Mouse (Mus musculus) embryonic facial prominence, embryonic 13.5 days (tissue): Measurements from ENCODE around the gene Olfr313. TPM values are rescaled to one million over a fixed set of nuclear protein-coding genes. Genes with fewer than 3 reads are reported as not detected.
A peak's percentile ranks its signal among the peaks of the same experiment; 100 is the strongest.
"Not testable (repeated sequence)": the region's sequence is repeated elsewhere in the genome, so short reads cannot be mapped to it uniquely, and the experiment has no call there.

Experiments used
- ATAC-seq: fragments of 200-750 bp; cut with Nextera tagmentation; 2 replicates; pipeline ENCODE4 v1.8.0; 2017; ENCODE audit warnings: low read depth; ENCODE audit not compliant: insufficient number of reproducible peaks, insufficient read depth, low FRiP score, low TSS enrichment
- H3K27ac ChIP-seq: fragments of 300-500 bp; sonication (generic); 2 replicates; pipeline ENCODE4 v1.5.1; 2015; ENCODE audit warnings: moderate library complexity, mild to moderate bottlenecking, inconsistent platforms
- H3K27me3 ChIP-seq: fragments of 300-500 bp; sonication (generic); 2 replicates; pipeline ENCODE4 v1.6.1; 2015; ENCODE audit warnings: mild to moderate bottlenecking, inconsistent platforms
- H3K36me3 ChIP-seq: fragments of 300-500 bp; sonication (generic); 2 replicates; pipeline ENCODE4 v1.6.1; 2015; ENCODE audit warnings: mild to moderate bottlenecking, inconsistent platforms
- H3K4me1 ChIP-seq: fragments of 300-500 bp; sonication (generic); 2 replicates; pipeline ENCODE4 v1.6.1; 2015; ENCODE audit warnings: inconsistent platforms
- H3K4me2 ChIP-seq: fragments of 300-500 bp; sonication (generic); 2 replicates; pipeline ENCODE4 v1.6.1; 2015; ENCODE audit warnings: moderate library complexity, mild to moderate bottlenecking, inconsistent platforms
- H3K4me3 ChIP-seq: fragments of 300-500 bp; sonication (generic); 2 replicates; pipeline ENCODE4 v1.5.1; 2015; ENCODE audit warnings: mild to moderate bottlenecking, inconsistent platforms
- H3K9ac ChIP-seq: fragments of 300-500 bp; sonication (generic); 2 replicates; pipeline ENCODE4 v1.6.1; 2015; ENCODE audit warnings: mild to moderate bottlenecking, inconsistent platforms
- H3K9me3 ChIP-seq: fragments of 300-500 bp; sonication (generic); 2 replicates; pipeline ENCODE4 v1.6.1; 2016; ENCODE audit warnings: inconsistent platforms
- whole genome bisulfite sequencing: fragments of 180-500 bp; shearing (Covaris S2); methylation state at CpG from one replicate; pipeline ENCODE4 v1.1.7; 2015; ENCODE audit warnings: mixed read lengths; 5-methylcytosine and 5-hydroxymethylcytosine counted together
- polyA plus RNA-seq: library from polyadenylated mRNA; unstranded; fragments of >200 nt; fragmentation: Nextera tagmentation; extraction: Ambion mirVana; gene quantifications from 2 replicates; pipeline ENCODE4 v1.2.1, GENCODE M21; 2015

Gene Olfr313
- polyA plus RNA-seq, 1 experiment from 2014 or later, result not detected

GRCm38 (mm10) chr11:58801558-58802228, 13.1 kb upstream of the Olfr313 start, which contains the start of gene Fam183b:
Gene Fam183b (minus strand): TSS chr11:58801960.
- no peaks in the 10 kb centered on the region for H3K9me3 ChIP-seq
- H3K4me3 ChIP-seq, result no peak within 1 kb of the TSS
- H3K27me3 ChIP-seq, result no peaks in the 10 kb centered on the region
- no peaks in the 10 kb centered on the region for H3K36me3 ChIP-seq
- no peak within 1 kb of the TSS for H3K4me2 ChIP-seq
- 33% methylated on average over 14 of the region's 14 CpGs for WGBS
- peaks cover 4% of the 10 kb centered on the region for H3K4me1 ChIP-seq
- no peak within 1 kb of the TSS for H3K9ac ChIP-seq
- no peak within 1 kb of the TSS for H3K27ac ChIP-seq
- no peak for ATAC-seq

GRCm38 (mm10) chr11:58803871-58804270, 10.9 kb upstream of the Olfr313 start:
- H3K4me1 ChIP-seq, result peaks cover 4% of the 10 kb centered on the region
- no peaks in the 10 kb centered on the region for H3K9me3 ChIP-seq
- WGBS, result 73% methylated on average over 4 of the region's 4 CpGs
- H3K27ac ChIP-seq, result no peak overlapping the region
- no peak for ATAC-seq
- H3K27me3 ChIP-seq, result no peaks in the 10 kb centered on the region
- no peak overlapping the region for H3K4me2 ChIP-seq
- H3K9ac ChIP-seq, result no peak overlapping the region
- no peak overlapping the region for H3K4me3 ChIP-seq
- H3K36me3 ChIP-seq, result no peaks in the 10 kb centered on the region

GRCm38 (mm10) chr11:58804393-58804792, 10.4 kb upstream of the Olfr313 start:
- no peaks in the 10 kb centered on the region for H3K36me3 ChIP-seq
- no peak for ATAC-seq
- H3K9ac ChIP-seq, result no peak overlapping the region
- H3K4me2 ChIP-seq, result no peak overlapping the region
- H3K27me3 ChIP-seq, result no peaks in the 10 kb centered on the region
- WGBS, result 83% methylated on average over 2 of the region's 2 CpGs
- no peak overlapping the region for H3K4me3 ChIP-seq
- peaks cover 4% of the 10 kb centered on the region for H3K4me1 ChIP-seq
- no peaks in the 10 kb centered on the region for H3K9me3 ChIP-seq
- no peak overlapping the region for H3K27ac ChIP-seq

GRCm38 (mm10) chr11:58812001-58812400, 2.8 kb upstream of the Olfr313 start:
- Histone ChIP-seq H3K9ac (no peak overlapping the region), H3K4me1 (no peaks in the 10 kb centered on the region), H3K36me3 (no peaks in the 10 kb centered on the region), H3K4me2 (no peak overlapping the region), H3K9me3 (no peaks in the 10 kb centered on the region), H3K27me3 (no peaks in the 10 kb centered on the region), H3K4me3 (no peak overlapping the region), H3K27ac (no peak overlapping the region)
- 0% methylated on average over 1 of the region's 1 CpGs for WGBS
- ATAC-seq, result no peak

GRCm38 (mm10) chr11:58815676-58816075, 876 bp downstream of the Olfr313 start:
- Histone ChIP-seq H3K4me3 (no peak overlapping the region), H3K9me3 (no peaks in the 10 kb centered on the region), H3K27me3 (no peaks in the 10 kb centered on the region), H3K4me1 (no peaks in the 10 kb centered on the region), H3K36me3 (no peaks in the 10 kb centered on the region), H3K4me2 (no peak overlapping the region), H3K9ac (no peak overlapping the region), H3K27ac (no peak overlapping the region)
- 79% methylated on average over 1 of the region's 1 CpGs for WGBS
- no peak for ATAC-seq

- not testable (repeated sequence) for H3K27ac ChIP-seq, H3K4me2 ChIP-seq, ATAC-seq, H3K4me1 ChIP-seq, H3K27me3 ChIP-seq, H3K36me3 ChIP-seq, H3K9me3 ChIP-seq, H3K9ac ChIP-seq, H3K4me3 ChIP-seq
These were observed 14.1 kb downstream of the Olfr313 start, which contains the start of gene Olfr312 for GRCm38 (mm10) chr11:58828937-58829336. Gene Olfr312 (plus strand): TSS chr11:58829237.

GRCm38 (mm10) chr11:58829764-58830163, 15.0 kb downstream of the Olfr313 start:
- Histone ChIP-seq H3K9me3 (no peaks in the 10 kb centered on the region), H3K27ac (no peak overlapping the region), H3K36me3 (no peaks in the 10 kb centered on the region), H3K4me3 (no peak overlapping the region), H3K9ac (no peak overlapping the region), H3K4me1 (no peaks in the 10 kb centered on the region), H3K4me2 (no peak overlapping the region), H3K27me3 (no peaks in the 10 kb centered on the region)
- 70% methylated on average over 3 of the region's 3 CpGs for WGBS
- ATAC-seq, result no peak

- 66% methylated on average over 3 of the region's 3 CpGs for WGBS
- not testable (repeated sequence) for H3K27ac ChIP-seq, H3K9me3 ChIP-seq, ATAC-seq, H3K36me3 ChIP-seq, H3K4me2 ChIP-seq, H3K9ac ChIP-seq, H3K4me1 ChIP-seq, H3K4me3 ChIP-seq, H3K27me3 ChIP-seq
These were observed 17.7 kb downstream of the Olfr313 start for GRCm38 (mm10) chr11:58832541-58832940.

- H3K4me3 ChIP-seq, H3K4me2 ChIP-seq, H3K27ac ChIP-seq, H3K27me3 ChIP-seq, H3K36me3 ChIP-seq, H3K4me1 ChIP-seq, ATAC-seq, H3K9me3 ChIP-seq, H3K9ac ChIP-seq: not testable (repeated sequence)
These were observed 24.2 kb downstream of the Olfr313 start, which contains the start of gene Olfr311 for GRCm38 (mm10) chr11:58838951-58839350. Gene Olfr311 (plus strand): TSS chr11:58839251.

- ATAC-seq, result peak; percentile 99
These were observed 32.2 kb downstream of the Olfr313 start, which contains the start of gene Gm12258 for GRCm38 (mm10) chr11:58846919-58847461. Gene Gm12258 (plus strand): TSS chr11:58847158.

GRCm38 (mm10) chr11:58847636-58848035, 32.8 kb downstream of the Olfr313 start:
- WGBS, result 37% methylated on average over 9 of the region's 9 CpGs
- ATAC-seq, result no peak
- Histone ChIP-seq H3K4me3 (peak overlapping the region; percentile 83), H3K27me3 (no peaks in the 10 kb centered on the region), H3K36me3 (peaks cover 33% of the 10 kb centered on the region), H3K4me1 (peaks cover 6% of the 10 kb centered on the region), H3K4me2 (peak overlapping the region; percentile 82), H3K27ac (no peak overlapping the region), H3K9me3 (no peaks in the 10 kb centered on the region), H3K9ac (peak overlapping the region; percentile 86)

More at GRCm38 (mm10) chr11:58846919-58847461, 32.2 kb downstream of the Olfr313 start, which contains the start of gene Gm12258:
- Histone ChIP-seq H3K4me2 (peak within 1 kb of the TSS; percentile 82), H3K9me3 (no peaks in the 10 kb centered on the region), H3K4me1 (peaks cover 6% of the 10 kb centered on the region), H3K27ac (peak within 1 kb of the TSS; percentile 69), H3K4me3 (peak within 1 kb of the TSS; percentile 83), H3K36me3 (peaks cover 27% of the 10 kb centered on the region), H3K9ac (peak within 1 kb of the TSS; percentile 86), H3K27me3 (no peaks in the 10 kb centered on the region)
- under 1% methylated on average over 24 of the region's 24 CpGs for WGBS

- Histone ChIP-seq H3K4me1 (peaks cover 6% of the 10 kb centered on the region), H3K9ac (no peak overlapping the region), H3K9me3 (no peaks in the 10 kb centered on the region), H3K27ac (no peak overlapping the region), H3K4me2 (no peak overlapping the region), H3K36me3 (peaks cover 49% of the 10 kb centered on the region), H3K4me3 (no peak overlapping the region), H3K27me3 (no peaks in the 10 kb centered on the region)
- no peak for ATAC-seq
- WGBS, result 75% methylated on average over 2 of the region's 2 CpGs
These were observed 34.9 kb downstream of the Olfr313 start for GRCm38 (mm10) chr11:58849731-58850130.
